Mouse (Mus musculus) hindbrain, embryonic 10.5 days (tissue): ENCODE measurements around the gene Slc9c1. TPM values are rescaled to one million over a fixed set of nuclear protein-coding genes. Genes with fewer than 3 reads are reported as not detected.

Experiments used
- DNase-seq: peaks from one replicate; pipeline ENCODE4 v3.0.0-alpha.2; 2017; ENCODE audit warnings: low spot score
- H3K27ac ChIP-seq: fragments of 300-500 bp; sonication (generic); 2 replicates; pipeline ENCODE4 v1.5.1; 2016; ENCODE audit warnings: mild to moderate bottlenecking, moderate library complexity
- H3K27me3 ChIP-seq: fragments of 300-500 bp; sonication (generic); 2 replicates; pipeline ENCODE4 v1.6.1; 2016; ENCODE audit warnings: mild to moderate bottlenecking; ENCODE audit not compliant: poor library complexity, insufficient read depth, severe bottlenecking
- H3K36me3 ChIP-seq: fragments of 300-500 bp; sonication (generic); 2 replicates; pipeline ENCODE4 v1.6.1; 2016; ENCODE audit warnings: mild to moderate bottlenecking, moderate library complexity
- H3K4me1 ChIP-seq: fragments of 300-500 bp; sonication (generic); replicated peaks from 2 replicates; pipeline ENCODE4 v1.6.1; 2016; ENCODE audit warnings: mild to moderate bottlenecking
- H3K4me3 ChIP-seq: fragments of 300-500 bp; sonication (generic); 2 replicates; pipeline ENCODE4 v1.5.1; 2016; ENCODE audit warnings: mild to moderate bottlenecking, moderate library complexity
- H3K9me3 ChIP-seq: fragments of 300-500 bp; sonication (generic); 2 replicates; pipeline ENCODE4 v1.6.1; 2016; ENCODE audit warnings: mild to moderate bottlenecking, moderate library complexity
- WGBS: fragments of 180-500 bp; shearing (Covaris S2); methylation state at CpG from one replicate; pipeline ENCODE4 v1.1.7; 2016; 5-methylcytosine and 5-hydroxymethylcytosine counted together
- polyA plus RNA-seq: library from polyadenylated mRNA; unstranded; fragments of >200 nt; fragmentation: Nextera tagmentation; extraction: Ambion mirVana; gene quantifications from 2 replicates; pipeline ENCODE4 v1.2.1, GENCODE M21; 2016

Gene Slc9c1
- polyA plus RNA-seq, 1 experiment from 2014 or later = not detected

GRCm38 (mm10) chr16:45593656-45594055, 58.5 kb downstream of the Slc9c1 start:
- DNase-seq = no peak
- H3K36me3 ChIP-seq = no peaks in the 10 kb centered on the region
- no peak overlapping the region for H3K4me3 ChIP-seq
- no peaks in the 10 kb centered on the region for H3K27me3 ChIP-seq
- WGBS = 71% methylated on average over 1 of the region's 1 CpGs
- H3K27ac ChIP-seq = no peak overlapping the region
- H3K9me3 ChIP-seq = no peaks in the 10 kb centered on the region
- H3K4me1 ChIP-seq = no peaks in the 10 kb centered on the region

GRCm38 (mm10) chr16:45595494-45595893, 60.4 kb downstream of the Slc9c1 start:
- Histone ChIP-seq H3K27ac (no peak overlapping the region), H3K4me3 (no peak overlapping the region), H3K9me3 (no peaks in the 10 kb centered on the region), H3K27me3 (no peaks in the 10 kb centered on the region), H3K36me3 (no peaks in the 10 kb centered on the region), H3K4me1 (no peaks in the 10 kb centered on the region)
- DNase-seq = no peak

GRCm38 (mm10) chr16:45608481-45608954, 73.4 kb downstream of the Slc9c1 start:
- no peaks in the 10 kb centered on the region for H3K4me1 ChIP-seq
- no peak overlapping the region for H3K4me3 ChIP-seq
- H3K9me3 ChIP-seq = no peaks in the 10 kb centered on the region
- no peak overlapping the region for H3K27ac ChIP-seq
- no peak for DNase-seq
- 54% methylated on average over 4 of the region's 4 CpGs for WGBS
- H3K27me3 ChIP-seq = no peaks in the 10 kb centered on the region
- no peaks in the 10 kb centered on the region for H3K36me3 ChIP-seq

- Histone ChIP-seq H3K27me3 (no peaks in the 10 kb centered on the region), H3K9me3 (no peaks in the 10 kb centered on the region), H3K4me3 (no peak overlapping the region), H3K27ac (no peak overlapping the region), H3K36me3 (no peaks in the 10 kb centered on the region), H3K4me1 (no peaks in the 10 kb centered on the region)
- WGBS = 81% methylated on average over 3 of the region's 3 CpGs
- DNase-seq = no peak
These were observed 74.2 kb downstream of the Slc9c1 start for GRCm38 (mm10) chr16:45609300-45609699.

- H3K9me3 ChIP-seq = no peaks in the 10 kb centered on the region
- no peak within 1 kb of the TSS for H3K4me3 ChIP-seq
- H3K36me3 ChIP-seq = no peaks in the 10 kb centered on the region
- DNase-seq = no peak
- no peaks in the 10 kb centered on the region for H3K27me3 ChIP-seq
- no peaks in the 10 kb centered on the region for H3K4me1 ChIP-seq
- no peak within 1 kb of the TSS for H3K27ac ChIP-seq
- 80% methylated on average over 4 of the region's 4 CpGs for WGBS
These were observed 75.2 kb downstream of the Slc9c1 start, which contains the start of gene Gcsam for GRCm38 (mm10) chr16:45610267-45610666. Gene Gcsam, plus strand, starts transcription at chr16:45610380.

GRCm38 (mm10) chr16:45613247-45613646, 78.1 kb downstream of the Slc9c1 start:
- WGBS = 73% methylated on average over 2 of the region's 2 CpGs
- no peaks in the 10 kb centered on the region for H3K9me3 ChIP-seq
- no peak overlapping the region for H3K4me3 ChIP-seq
- no peaks in the 10 kb centered on the region for H3K36me3 ChIP-seq
- no peaks in the 10 kb centered on the region for H3K4me1 ChIP-seq
- DNase-seq = no peak
- H3K27ac ChIP-seq = no peak overlapping the region
- no peaks in the 10 kb centered on the region for H3K27me3 ChIP-seq

- 84% methylated on average over 1 of the region's 1 CpGs for WGBS
- no peaks in the 10 kb centered on the region for H3K36me3 ChIP-seq
- H3K4me1 ChIP-seq = no peaks in the 10 kb centered on the region
- H3K4me3 ChIP-seq = no peak overlapping the region
- H3K9me3 ChIP-seq = no peaks in the 10 kb centered on the region
- H3K27ac ChIP-seq = no peak overlapping the region
- no peak for DNase-seq
- H3K27me3 ChIP-seq = no peaks in the 10 kb centered on the region
These were observed 80.8 kb downstream of the Slc9c1 start for GRCm38 (mm10) chr16:45615944-45616343.

- H3K27me3 ChIP-seq = no peaks in the 10 kb centered on the region
- no peak overlapping the region for H3K27ac ChIP-seq
- no peaks in the 10 kb centered on the region for H3K9me3 ChIP-seq
- no peak for DNase-seq
- H3K4me3 ChIP-seq = no peak overlapping the region
- H3K36me3 ChIP-seq = no peaks in the 10 kb centered on the region
- no peaks in the 10 kb centered on the region for H3K4me1 ChIP-seq
- WGBS = 72% methylated on average over 8 of the region's 8 CpGs
These were observed 84.8 kb downstream of the Slc9c1 start for GRCm38 (mm10) chr16:45619751-45620375.

- no peaks in the 10 kb centered on the region for H3K36me3 ChIP-seq
- WGBS = 93% methylated on average over 4 of the region's 4 CpGs
- H3K4me1 ChIP-seq = no peaks in the 10 kb centered on the region
- H3K9me3 ChIP-seq = no peaks in the 10 kb centered on the region
- no peaks in the 10 kb centered on the region for H3K27me3 ChIP-seq
- H3K27ac ChIP-seq = no peak overlapping the region
- DNase-seq = no peak
- no peak overlapping the region for H3K4me3 ChIP-seq
These were observed 88.1 kb downstream of the Slc9c1 start for GRCm38 (mm10) chr16:45623230-45623629.

- H3K27ac ChIP-seq = no peak overlapping the region
- H3K4me1 ChIP-seq = no peaks in the 10 kb centered on the region
- no peaks in the 10 kb centered on the region for H3K36me3 ChIP-seq
- no peak overlapping the region for H3K4me3 ChIP-seq
- H3K9me3 ChIP-seq = no peaks in the 10 kb centered on the region
- no peak for DNase-seq
- 92% methylated on average over 2 of the region's 2 CpGs for WGBS
- no peaks in the 10 kb centered on the region for H3K27me3 ChIP-seq
These were observed 89.7 kb downstream of the Slc9c1 start for GRCm38 (mm10) chr16:45624791-45625190.

GRCm38 (mm10) chr16:45625342-45625741, 90.2 kb downstream of the Slc9c1 start:
- Histone ChIP-seq H3K27ac (no peak overlapping the region), H3K4me1 (no peaks in the 10 kb centered on the region), H3K27me3 (no peaks in the 10 kb centered on the region), H3K4me3 (no peak overlapping the region), H3K36me3 (no peaks in the 10 kb centered on the region), H3K9me3 (no peaks in the 10 kb centered on the region)
- WGBS = 95% methylated on average over 2 of the region's 2 CpGs
- DNase-seq = no peak

- WGBS = 81% methylated on average over 8 of the region's 8 CpGs
These were observed 94.5 kb downstream of the Slc9c1 start for GRCm38 (mm10) chr16:45629497-45630105.

GRCm38 (mm10) chr16:45630347-45630960, 95.3 kb downstream of the Slc9c1 start:
- Histone ChIP-seq H3K9me3 (no peaks in the 10 kb centered on the region), H3K4me1 (no peaks in the 10 kb centered on the region), H3K4me3 (no peak overlapping the region), H3K27ac (no peak overlapping the region), H3K27me3 (no peaks in the 10 kb centered on the region), H3K36me3 (no peaks in the 10 kb centered on the region)
- 59% methylated on average over 5 of the region's 5 CpGs for WGBS
- peak; percentile 55 for DNase-seq

More at GRCm38 (mm10) chr16:45629497-45630105, 94.5 kb downstream of the Slc9c1 start:
- no peak for DNase-seq
- Histone ChIP-seq H3K9me3 (no peaks in the 10 kb centered on the region), H3K4me1 (no peaks in the 10 kb centered on the region), H3K27ac (no peak overlapping the region), H3K4me3 (no peak overlapping the region), H3K27me3 (no peaks in the 10 kb centered on the region), H3K36me3 (no peaks in the 10 kb centered on the region)
